Mouse (Mus musculus) midbrain, postnatal 0 days (tissue): ENCODE measurements at regions not wholly inside any gene's neighbourhood (a gene's known extent, or its start where the extent isn't known, plus 50 kb on each side); places are given as distances from the start of the nearest gene placed in this dataset.

Source experiments
- ATAC-seq: fragments of 200-750 bp; cut with Nextera tagmentation; 2 replicates; pipeline ENCODE4 v1.8.0; 2017; ENCODE audit warnings: moderate number of reproducible peaks, mild to moderate bottlenecking, moderate TSS enrichment, moderate library complexity; ENCODE audit not compliant: low FRiP score
- DNase-seq: peaks from one replicate; pipeline ENCODE4 v3.0.0-alpha.2; 2015; ENCODE audit warnings: low spot score
- H3K27ac ChIP-seq: fragments of 300-500 bp; sonication (generic); 2 replicates; pipeline ENCODE4 v1.5.1; 2014; ENCODE audit warnings: low read depth, mild to moderate bottlenecking, low read length, mixed read lengths
- H3K27me3 ChIP-seq: fragments of 300-500 bp; sonication (generic); 2 replicates; pipeline ENCODE4 v1.6.1; 2014; ENCODE audit warnings: low read length, control low read depth, mixed read lengths; ENCODE audit not compliant: insufficient read depth
- H3K36me3 ChIP-seq: fragments of 300-500 bp; sonication (generic); 2 replicates; pipeline ENCODE4 v1.6.1; 2014; ENCODE audit warnings: low read length, control low read depth, mixed read lengths; ENCODE audit not compliant: insufficient read depth
- H3K4me1 ChIP-seq: fragments of 300-500 bp; sonication (generic); 2 replicates; pipeline ENCODE4 v1.6.1; 2014; ENCODE audit warnings: mild to moderate bottlenecking, control low read depth, antibody characterized with exemption, low read length, mixed read lengths; ENCODE audit not compliant: insufficient read depth
- H3K4me2 ChIP-seq: fragments of 300-500 bp; sonication (generic); 2 replicates; pipeline ENCODE4 v1.6.1; 2014; ENCODE audit warnings: low read depth, mild to moderate bottlenecking, low read length, mixed read lengths; ENCODE audit not compliant: poor library complexity, severe bottlenecking
- H3K4me3 ChIP-seq: fragments of 300-500 bp; sonication (generic); 2 replicates; pipeline ENCODE4 v1.5.1; 2014; ENCODE audit warnings: low read depth, mild to moderate bottlenecking, low read length, moderate library complexity
- H3K9ac ChIP-seq: fragments of 300-500 bp; sonication (generic); replicated peaks from 2 replicates; pipeline ENCODE4 v1.6.1; 2014; ENCODE audit warnings: mild to moderate bottlenecking, low read length, moderate library complexity, mixed read lengths; ENCODE audit not compliant: poor library complexity, severe bottlenecking
- H3K9me3 ChIP-seq: fragments of 300-500 bp; sonication (generic); 2 replicates; pipeline ENCODE4 v1.6.1; 2016; ENCODE audit warnings: low read length, control low read depth
- CTCF ChIP-seq: IDR thresholded peaks from 2 replicates; pipeline ENCODE4 v1.5.1; 2016; ENCODE audit warnings: antibody characterized with exemption, mild to moderate bottlenecking
- WGBS: fragments of 180-500 bp; shearing (Covaris S2); extraction: QIAGEN DNeasy Blood & Tissue Kit; methylation state at CpG from one replicate; pipeline ENCODE4 v1.1.7; 2014; 5-methylcytosine and 5-hydroxymethylcytosine counted together

GRCm38 (mm10) chr4:9780179-9780578 lies 1094.1 kb upstream of the 2610301B20Rik start:
- WGBS = 35% methylated on average over 9 of the region's 9 CpGs
- H3K4me3 ChIP-seq = no peak overlapping the region
- no peak overlapping the region for H3K27ac ChIP-seq
- peak; percentile 76 for TF ChIP-seq CTCF
- no peaks in the 10 kb centered on the region for H3K36me3 ChIP-seq
- no peak overlapping the region for H3K9ac ChIP-seq
- ATAC-seq (no peak), DNase-seq (peak; percentile 65)
- no peaks in the 10 kb centered on the region for H3K4me1 ChIP-seq
- no peaks in the 10 kb centered on the region for H3K9me3 ChIP-seq
- no peaks in the 10 kb centered on the region for H3K27me3 ChIP-seq
- H3K4me2 ChIP-seq = no peak overlapping the region

- Histone ChIP-seq H3K9ac (no peak overlapping the region), H3K36me3 (no peaks in the 10 kb centered on the region), H3K4me2 (no peak overlapping the region), H3K4me3 (no peak overlapping the region), H3K9me3 (no peaks in the 10 kb centered on the region), H3K27ac (no peak overlapping the region), H3K27me3 (no peaks in the 10 kb centered on the region), H3K4me1 (no peaks in the 10 kb centered on the region)
- no peak for TF ChIP-seq CTCF
- WGBS = 72% methylated on average over 2 of the region's 2 CpGs
- DNase-seq (no peak), ATAC-seq (no peak)
Measured at GRCm38 (mm10) chr4:9781318-9781717, 1093.0 kb upstream of the 2610301B20Rik start.

DNA sequence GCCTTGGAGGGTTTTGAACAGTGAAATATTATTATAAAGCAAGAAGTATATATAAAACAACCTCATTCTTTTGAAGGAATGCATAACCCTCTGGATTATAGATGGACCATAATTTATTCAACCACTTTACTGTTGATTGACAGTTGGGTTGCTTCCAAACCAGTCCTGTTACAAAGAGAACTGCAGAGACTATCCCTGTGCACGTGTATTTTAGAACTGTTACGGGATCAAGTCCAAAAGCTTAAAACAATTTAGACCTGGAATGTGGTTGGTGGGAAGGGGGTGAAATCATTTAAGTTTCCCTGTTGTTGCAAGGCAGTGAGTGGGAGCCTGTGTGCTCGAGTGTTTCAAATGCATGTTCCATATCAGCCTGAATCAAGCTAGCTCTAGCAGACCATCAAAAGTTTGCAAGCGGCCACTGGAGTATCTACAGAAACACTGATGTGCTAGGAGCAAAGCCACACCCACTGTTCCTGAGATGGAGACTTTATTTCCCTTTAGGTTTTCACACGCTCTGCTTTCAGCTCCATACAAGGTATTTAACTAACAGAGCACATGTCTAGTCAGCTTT lies 1086.4 kb upstream of the 2610301B20Rik start:
- ATAC-seq (no peak), DNase-seq (no peak)
- H3K36me3 ChIP-seq = no peaks in the 10 kb centered on the region
- H3K27me3 ChIP-seq = no peaks in the 10 kb centered on the region
- H3K9ac ChIP-seq = no peak overlapping the region
- WGBS = 65% methylated on average over 5 of the region's 5 CpGs
- no peaks in the 10 kb centered on the region for H3K4me1 ChIP-seq
- H3K4me2 ChIP-seq = no peak overlapping the region
- no peaks in the 10 kb centered on the region for H3K9me3 ChIP-seq
- H3K4me3 ChIP-seq = no peak overlapping the region
- no peak overlapping the region for H3K27ac ChIP-seq
- TF ChIP-seq CTCF = no peak

DNA sequence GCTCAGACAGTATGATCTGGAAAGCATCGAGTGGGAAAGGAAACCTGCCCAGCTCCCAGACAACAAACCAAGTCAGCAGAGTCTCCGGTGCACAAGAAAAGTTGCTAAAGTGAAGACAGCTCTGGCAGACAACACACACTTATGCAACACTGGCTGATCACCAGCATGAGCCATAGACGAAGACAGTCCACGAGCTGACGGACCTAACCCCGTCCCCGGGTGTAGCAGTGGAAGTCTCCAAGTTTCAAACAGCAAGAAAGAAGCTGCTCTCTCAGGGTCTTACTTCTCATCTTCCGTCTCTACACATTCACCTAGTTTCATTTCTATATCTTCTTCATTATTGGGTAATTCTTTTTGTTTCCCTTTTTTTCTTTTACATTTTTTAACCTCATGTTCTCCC lies 1083.8 kb upstream of the 2610301B20Rik start:
- 93% methylated on average over 8 of the region's 8 CpGs for WGBS
- Histone ChIP-seq H3K9me3 (no peaks in the 10 kb centered on the region), H3K27me3 (no peaks in the 10 kb centered on the region), H3K27ac (no peak overlapping the region), H3K4me2 (no peak overlapping the region), H3K36me3 (no peaks in the 10 kb centered on the region), H3K4me1 (no peaks in the 10 kb centered on the region), H3K4me3 (no peak overlapping the region), H3K9ac (no peak overlapping the region)
- TF ChIP-seq CTCF = no peak
- DNase-seq (no peak), ATAC-seq (no peak)
